Mouse (Mus musculus) lung, embryonic 14.5 days (tissue): ENCODE measurements at regions not wholly inside any gene's neighbourhood (a gene's known extent, or its start where the extent isn't known, plus 50 kb on each side); places are given as distances from the start of the nearest gene placed in this dataset.
A peak's percentile ranks its signal among the peaks of the same experiment; 100 is the strongest.

Experiments
- ATAC-seq: fragments of 200-750 bp; cut with Nextera tagmentation; 2 replicates; pipeline ENCODE4 v1.8.0; 2017; ENCODE audit warnings: mild to moderate bottlenecking, moderate TSS enrichment, moderate library complexity; ENCODE audit not compliant: insufficient read depth
- DNase-seq: peaks from one replicate; pipeline ENCODE4 v3.0.0-alpha.2; 2015
- H3K27ac ChIP-seq: fragments of 300-500 bp; sonication (generic); 2 replicates; pipeline ENCODE4 v1.5.1; 2014; ENCODE audit warnings: low read depth, mild to moderate bottlenecking, moderate library complexity
- H3K27me3 ChIP-seq: fragments of 300-500 bp; sonication (generic); 2 replicates; pipeline ENCODE4 v1.6.1; 2014; ENCODE audit warnings: low read length, control low read depth; ENCODE audit not compliant: insufficient read depth
- H3K36me3 ChIP-seq: fragments of 300-500 bp; sonication (generic); 2 replicates; pipeline ENCODE4 v1.6.1; 2014; ENCODE audit warnings: control low read depth; ENCODE audit not compliant: insufficient read depth
- H3K4me1 ChIP-seq: fragments of 300-500 bp; sonication (generic); 2 replicates; pipeline ENCODE4 v1.6.1; 2014; ENCODE audit warnings: antibody characterized with exemption, control low read depth; ENCODE audit not compliant: insufficient read depth
- H3K4me2 ChIP-seq: fragments of 300-500 bp; sonication (generic); 2 replicates; pipeline ENCODE4 v1.6.1; 2014; ENCODE audit warnings: mild to moderate bottlenecking
- H3K4me3 ChIP-seq: fragments of 300-500 bp; sonication (generic); 2 replicates; pipeline ENCODE4 v1.5.1; 2014; ENCODE audit warnings: low read depth, low read length
- H3K9ac ChIP-seq: fragments of 300-500 bp; sonication (generic); 2 replicates; pipeline ENCODE4 v1.6.1; 2014
- H3K9me3 ChIP-seq: fragments of 300-500 bp; sonication (generic); 2 replicates; pipeline ENCODE4 v1.6.1; 2016; ENCODE audit warnings: low read depth, low read length, control low read depth
- CTCF ChIP-seq: IDR thresholded peaks from 2 replicates; pipeline ENCODE4 v1.5.1; 2016; ENCODE audit warnings: antibody characterized with exemption, low read depth
- WGBS: fragments of 180-500 bp; shearing (Covaris S2); extraction: QIAGEN DNeasy Blood & Tissue Kit; methylation state at CpG from one replicate; pipeline ENCODE4 v1.1.7; 2014; 5-methylcytosine and 5-hydroxymethylcytosine counted together

DNA sequence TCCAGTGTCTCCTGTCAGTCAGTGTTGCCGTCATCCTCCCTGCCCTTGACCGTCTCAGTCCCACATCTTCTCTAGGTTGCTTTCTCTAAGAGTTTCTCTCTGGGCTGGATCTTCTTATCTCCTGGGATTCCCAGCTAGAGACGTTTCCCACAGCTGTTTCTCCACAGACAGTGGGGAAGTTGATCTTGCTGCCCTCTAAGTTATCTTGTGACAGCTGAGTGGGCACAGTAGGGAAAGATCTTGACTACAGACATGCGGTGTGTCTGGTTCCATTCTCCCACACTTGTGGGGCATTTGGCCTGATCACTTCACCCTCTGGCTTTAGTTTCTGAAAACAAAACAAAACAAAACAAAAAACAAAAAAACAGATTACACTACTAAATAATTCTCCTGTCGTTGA, 165.2 kb upstream of the Tyw5 start:
- H3K27me3 ChIP-seq, result no peaks in the 10 kb centered on the region
- H3K4me1 ChIP-seq, result no peaks in the 10 kb centered on the region
- ATAC-seq (no peak), DNase-seq (no peak)
- H3K4me2 ChIP-seq, result no peak overlapping the region
- TF ChIP-seq CTCF, result no peak
- no peak overlapping the region for H3K9ac ChIP-seq
- peaks cover 8% of the 10 kb centered on the region; the same call in 1 of the 2 replicates for H3K9me3 ChIP-seq
- WGBS, result 53% methylated on average over 5 of the region's 5 CpGs
- H3K36me3 ChIP-seq, result no peaks in the 10 kb centered on the region
- H3K27ac ChIP-seq, result no peak overlapping the region
- no peak overlapping the region for H3K4me3 ChIP-seq

DNA sequence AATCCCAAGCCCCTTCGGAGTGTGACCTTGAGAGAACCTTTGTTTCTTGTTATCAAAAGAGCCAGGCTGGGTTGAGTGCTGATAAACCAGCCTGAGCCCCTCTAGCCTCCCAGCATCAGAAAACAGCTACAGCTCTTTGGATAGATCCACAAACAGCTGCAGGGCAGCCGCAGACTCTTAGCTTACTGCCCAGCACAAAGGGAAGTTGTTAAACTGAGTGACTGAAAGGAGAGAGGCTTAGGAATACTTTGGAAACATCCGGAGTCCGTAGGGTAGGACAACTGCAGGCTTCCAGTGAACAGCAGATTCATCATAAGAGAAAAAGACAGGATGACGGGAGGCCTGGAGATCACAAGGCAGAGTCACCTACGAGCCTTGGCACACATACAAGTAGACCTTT, 166.9 kb upstream of the Tyw5 start:
- peaks cover 1% of the 10 kb centered on the region; the same call in 1 of the 2 replicates for H3K9me3 ChIP-seq
- H3K4me1 ChIP-seq, result no peaks in the 10 kb centered on the region
- WGBS, result 40% methylated on average over 6 of the region's 6 CpGs
- no peak overlapping the region for H3K4me2 ChIP-seq
- no peaks in the 10 kb centered on the region for H3K27me3 ChIP-seq
- TF ChIP-seq CTCF, result no peak
- DNase-seq, result peak; percentile 29
- no peaks in the 10 kb centered on the region for H3K36me3 ChIP-seq
- no peak overlapping the region for H3K4me3 ChIP-seq
- H3K27ac ChIP-seq, result no peak overlapping the region
- peak; percentile 52; the same call in 1 of the 2 replicates for ATAC-seq
- H3K9ac ChIP-seq, result no peak overlapping the region

DNA sequence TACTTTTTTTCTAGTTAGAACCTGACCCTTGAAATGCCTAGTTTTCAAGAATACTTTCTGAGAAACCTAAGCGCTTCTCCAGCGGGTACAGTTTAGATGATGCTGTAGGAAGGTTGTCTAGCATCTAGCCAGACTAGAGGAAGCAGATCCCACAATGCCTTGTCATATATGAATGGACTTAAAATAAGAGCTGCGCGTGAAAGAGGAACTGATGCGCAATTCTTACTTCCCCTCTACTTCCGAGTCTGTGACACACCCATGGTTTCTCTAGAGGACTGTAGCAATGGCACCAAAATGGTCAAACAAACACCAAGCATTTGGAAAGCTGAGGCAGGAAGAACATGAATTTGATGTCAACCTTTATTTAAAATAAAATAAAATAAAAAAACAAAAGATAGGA, 167.6 kb upstream of the Tyw5 start:
- Histone ChIP-seq H3K27ac (no peak overlapping the region), H3K27me3 (no peaks in the 10 kb centered on the region), H3K4me1 (no peaks in the 10 kb centered on the region), H3K36me3 (no peaks in the 10 kb centered on the region), H3K4me2 (no peak overlapping the region), H3K4me3 (no peak overlapping the region), H3K9ac (no peak overlapping the region), H3K9me3 (no peaks in the 10 kb centered on the region)
- 96% methylated on average over 6 of the region's 6 CpGs for WGBS
- TF ChIP-seq CTCF, result no peak
- ATAC-seq, result no peak
- no peak for DNase-seq

DNA sequence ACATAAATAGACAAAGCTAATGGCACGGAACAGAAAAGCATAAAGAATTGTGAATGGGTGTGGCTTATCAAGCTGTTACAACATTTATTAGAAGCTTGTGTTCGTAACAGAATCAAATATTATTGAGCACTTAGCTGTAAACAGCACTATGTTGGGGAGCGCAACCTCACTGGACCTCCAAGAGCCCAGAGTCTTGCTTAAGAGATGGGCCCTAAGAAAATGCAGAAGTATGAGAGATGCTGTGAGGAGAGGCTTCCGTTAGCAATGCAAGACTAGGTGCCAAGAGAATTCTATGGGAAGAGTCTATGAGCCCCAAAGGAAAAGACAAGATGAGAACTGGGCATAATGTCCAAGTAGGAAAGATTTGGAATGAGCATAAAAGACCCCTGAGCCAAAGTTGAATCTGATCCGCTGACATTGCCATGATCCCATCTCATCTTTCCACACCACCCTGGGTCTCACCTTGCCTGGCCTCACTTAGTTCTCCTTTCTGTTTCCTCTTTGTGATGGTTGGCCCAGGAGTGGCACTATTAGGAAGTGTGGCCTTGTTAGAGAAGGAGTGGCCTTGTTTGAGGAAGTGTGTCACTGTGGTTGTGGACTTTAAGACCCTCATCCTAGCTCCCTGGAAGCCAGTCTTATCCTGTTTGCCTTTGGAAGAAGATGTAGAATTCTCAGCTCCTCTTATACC, 169.3 kb upstream of the Tyw5 start:
- WGBS, result 87% methylated on average over 5 of the region's 5 CpGs
- Histone ChIP-seq H3K9me3 (no peaks in the 10 kb centered on the region), H3K4me1 (no peaks in the 10 kb centered on the region), H3K36me3 (no peaks in the 10 kb centered on the region), H3K9ac (no peak overlapping the region), H3K27me3 (no peaks in the 10 kb centered on the region), H3K4me2 (no peak overlapping the region), H3K27ac (no peak overlapping the region), H3K4me3 (no peak overlapping the region)
- TF ChIP-seq CTCF, result no peak
- DNase-seq (no peak), ATAC-seq (no peak)

DNA sequence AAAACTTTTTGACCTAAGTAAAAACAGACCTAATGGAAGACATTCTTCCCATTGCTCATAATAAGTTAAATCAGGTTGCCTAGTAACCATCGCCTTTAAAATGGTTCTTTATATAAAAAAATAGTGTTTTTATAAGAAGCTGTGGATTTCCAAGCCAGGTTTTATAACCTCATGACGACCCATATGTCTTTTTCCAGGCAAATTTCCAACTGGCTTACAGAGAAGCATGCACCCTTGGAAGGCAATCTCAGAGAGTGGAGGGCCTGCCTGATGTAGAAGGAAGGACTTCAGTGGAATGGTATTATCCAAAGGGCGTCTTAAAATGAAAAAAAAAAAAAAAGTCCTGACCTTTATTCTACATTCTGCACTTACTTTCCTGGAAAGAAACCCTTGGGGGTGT, 172.2 kb upstream of the Tyw5 start:
- H3K9me3 ChIP-seq, result no peaks in the 10 kb centered on the region
- no peak overlapping the region for H3K9ac ChIP-seq
- no peak for TF ChIP-seq CTCF
- no peak overlapping the region for H3K4me2 ChIP-seq
- no peak overlapping the region for H3K27ac ChIP-seq
- H3K36me3 ChIP-seq, result no peaks in the 10 kb centered on the region
- peak; percentile 44; the same call in 1 of the 2 replicates for ATAC-seq
- H3K4me3 ChIP-seq, result no peak overlapping the region
- DNase-seq, result peak; percentile 77
- no peaks in the 10 kb centered on the region for H3K27me3 ChIP-seq
- no peaks in the 10 kb centered on the region for H3K4me1 ChIP-seq
- WGBS, result 44% methylated on average over 3 of the region's 3 CpGs

DNA sequence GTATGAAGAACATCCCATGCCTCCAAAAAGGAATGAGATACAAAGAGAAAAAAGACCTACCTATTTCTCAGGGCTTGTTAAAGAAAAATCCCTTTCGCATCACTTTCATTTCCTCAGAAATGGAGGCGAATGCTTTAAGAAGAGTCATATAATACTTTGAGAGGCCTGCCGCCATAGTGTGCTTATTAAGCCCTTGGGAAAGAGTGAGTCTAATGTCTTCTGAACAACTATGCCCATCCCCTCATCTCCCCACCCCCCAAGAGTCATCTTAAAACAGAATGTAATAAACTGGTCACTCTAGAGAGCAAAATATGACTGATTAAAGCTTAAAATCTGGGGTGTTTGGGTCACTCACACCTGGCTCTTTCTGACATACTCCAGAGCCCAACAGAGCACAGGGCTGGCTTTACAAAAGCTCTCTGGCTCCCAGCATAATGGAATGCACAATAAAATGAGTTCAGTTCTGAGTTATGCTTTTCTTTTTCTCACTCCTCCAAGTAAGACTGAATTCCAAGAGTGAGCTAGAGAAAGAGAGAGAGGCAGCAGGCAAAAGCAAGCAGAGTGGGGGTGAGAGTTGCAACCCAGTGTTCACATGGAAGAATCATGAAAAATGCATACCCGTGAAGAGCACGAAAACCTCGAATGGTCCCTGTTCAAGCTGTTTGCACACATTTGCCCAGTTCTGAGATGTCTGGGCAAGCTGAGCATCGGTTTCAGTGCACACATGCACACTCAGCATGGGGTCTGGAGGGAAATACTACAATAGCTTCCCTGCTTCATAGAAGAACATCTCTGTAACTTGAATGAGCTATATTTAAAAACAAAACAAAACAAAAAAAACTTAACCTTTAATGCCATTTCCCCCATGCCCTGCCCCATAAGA, 180.0 kb upstream of the Spats2l start:
- no peaks in the 10 kb centered on the region for H3K27me3 ChIP-seq
- no peak for DNase-seq
- WGBS, result 84% methylated on average over 7 of the region's 7 CpGs
- no peaks in the 10 kb centered on the region for H3K4me1 ChIP-seq
- no peak for TF ChIP-seq CTCF
- ATAC-seq, result no peak
- H3K36me3 ChIP-seq, result no peaks in the 10 kb centered on the region
- no peak overlapping the region for H3K27ac ChIP-seq
- H3K4me3 ChIP-seq, result no peak overlapping the region
- H3K9me3 ChIP-seq, result peaks cover 2% of the 10 kb centered on the region; the same call in 1 of the 2 replicates
- no peak overlapping the region for H3K4me2 ChIP-seq
- no peak overlapping the region for H3K9ac ChIP-seq

DNA sequence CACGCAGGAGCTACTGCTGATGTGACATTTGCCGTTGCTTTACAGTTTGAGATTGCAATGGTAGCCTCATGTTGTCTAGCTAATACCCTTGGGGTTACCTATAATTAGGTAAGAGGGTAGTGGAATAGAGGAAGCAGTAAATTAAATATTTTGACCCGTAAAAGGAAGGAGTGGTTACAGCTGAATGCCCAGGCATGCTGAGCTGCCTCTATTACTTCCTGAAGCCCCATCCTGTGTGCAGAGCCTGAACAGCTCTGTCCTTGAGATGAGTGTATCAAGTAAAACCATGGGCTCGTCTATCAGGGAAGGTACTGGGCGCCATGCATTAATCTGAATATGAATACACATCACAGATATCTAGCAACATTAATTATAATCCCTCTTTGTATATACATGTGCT, 179.1 kb upstream of the Spats2l start:
- Histone ChIP-seq H3K4me3 (no peak overlapping the region), H3K36me3 (no peaks in the 10 kb centered on the region), H3K27ac (no peak overlapping the region), H3K27me3 (no peaks in the 10 kb centered on the region), H3K9ac (no peak overlapping the region), H3K9me3 (no peaks in the 10 kb centered on the region), H3K4me2 (no peak overlapping the region), H3K4me1 (no peaks in the 10 kb centered on the region)
- TF ChIP-seq CTCF, result no peak
- no peak for DNase-seq
- 59% methylated on average over 5 of the region's 5 CpGs for WGBS
- ATAC-seq, result no peak
